Mouse (Mus musculus): Measurements from ENCODE around the gene Cep112. TPM values are rescaled to one million over a fixed set of nuclear protein-coding genes. Genes with fewer than 3 reads are reported as not detected.
"Not testable (repeated sequence)": the region's sequence is repeated elsewhere in the genome, so short reads cannot be mapped to it uniquely, and the experiment has no call there.

The Cep112 gene
- polyA plus RNA-seq, 1 experiment from 2014 or later, result 22.4 TPM

DNA sequence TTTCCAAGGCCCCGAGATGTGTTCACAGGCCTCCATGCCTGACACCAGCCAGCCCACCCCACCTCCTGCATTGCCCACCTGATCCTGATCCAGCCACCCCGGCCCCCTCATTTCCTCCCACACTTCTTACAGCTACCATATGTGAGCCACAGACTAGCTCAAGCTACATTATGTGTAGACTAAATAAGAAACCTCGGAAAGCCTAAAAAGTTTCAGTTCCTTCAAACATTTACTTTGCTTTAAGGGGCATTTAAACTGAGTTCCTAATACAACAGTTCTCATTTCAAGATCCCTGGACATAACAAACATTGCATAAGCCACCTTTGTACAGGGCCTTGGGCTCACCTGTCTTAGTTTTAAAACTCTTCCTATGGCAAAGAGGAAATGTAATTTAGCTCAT, 415.2 kb downstream of the Cep112 start:
- H3K27me3 ChIP-seq, result no peaks in the 10 kb centered on the region
- H3K4me1 ChIP-seq, result peaks cover 19% of the 10 kb centered on the region
- no peak overlapping the region for H3K4me2 ChIP-seq
- H3K9ac ChIP-seq, result no peak overlapping the region
- H3K4me3 ChIP-seq (replicated peaks), result no peak overlapping the region
- no peaks in the 10 kb centered on the region for H3K9me3 ChIP-seq
- no peak overlapping the region for H3K27ac ChIP-seq
- H3K36me3 ChIP-seq (replicated peaks), result no peaks in the 10 kb centered on the region
- WGBS, result 87% methylated on average over 3 of the region's 3 CpGs
- ATAC-seq (ENCODE audit: low FRiP score), result no peak

GRCm38 (mm10) chr11:108842765-108843164, 417.8 kb downstream of the Cep112 start:
- no peak overlapping the region for H3K4me3 ChIP-seq (replicated peaks)
- no peaks in the 10 kb centered on the region for H3K4me1 ChIP-seq
- H3K9me3 ChIP-seq, result no peaks in the 10 kb centered on the region
- ATAC-seq (ENCODE audit: low FRiP score), result no peak
- no peak overlapping the region for H3K9ac ChIP-seq
- no peak overlapping the region for H3K27ac ChIP-seq
- WGBS, result 40% methylated on average over 2 of the region's 2 CpGs
- H3K27me3 ChIP-seq, result no peaks in the 10 kb centered on the region
- H3K36me3 ChIP-seq (replicated peaks), result no peaks in the 10 kb centered on the region
- H3K4me2 ChIP-seq, result no peak overlapping the region

DNA sequence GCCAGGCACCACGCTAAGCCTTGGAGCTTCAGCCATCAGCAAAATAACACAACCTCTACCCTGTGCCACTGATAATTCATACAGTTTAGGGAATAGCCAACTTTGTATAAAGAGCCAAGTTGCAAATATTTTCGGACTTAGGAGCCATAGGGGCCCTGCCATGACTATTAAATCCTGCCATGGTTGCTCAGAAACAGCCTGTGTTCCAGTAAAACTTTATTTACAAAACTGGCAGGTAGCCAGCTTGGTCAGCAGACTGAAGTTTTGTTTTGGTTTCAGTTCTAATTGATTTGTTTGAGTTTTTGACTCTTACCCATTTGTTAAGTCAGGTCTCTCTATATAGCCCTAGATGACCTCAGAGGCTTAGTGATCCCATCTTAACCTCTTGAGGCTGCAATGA, 421.0 kb downstream of the Cep112 start:
- Histone ChIP-seq H3K4me3 (replicated peaks) (no peak overlapping the region), H3K4me2 (no peak overlapping the region), H3K9ac (no peak overlapping the region), H3K9me3 (no peaks in the 10 kb centered on the region), H3K27me3 (no peaks in the 10 kb centered on the region), H3K4me1 (no peaks in the 10 kb centered on the region), H3K36me3 (replicated peaks) (no peaks in the 10 kb centered on the region), H3K27ac (no peak overlapping the region)
- 70% methylated on average over 2 of the region's 2 CpGs for WGBS
- ATAC-seq (ENCODE audit: low FRiP score), result no peak

- Histone ChIP-seq H3K4me1 (no peaks in the 10 kb centered on the region), H3K9me3 (no peaks in the 10 kb centered on the region), H3K9ac (no peak overlapping the region), H3K27ac (no peak overlapping the region), H3K36me3 (replicated peaks) (no peaks in the 10 kb centered on the region), H3K4me3 (replicated peaks) (no peak overlapping the region), H3K27me3 (no peaks in the 10 kb centered on the region), H3K4me2 (no peak overlapping the region)
- no peak for ATAC-seq (ENCODE audit: low FRiP score)
- 95% methylated on average over 3 of the region's 3 CpGs for WGBS
These were observed 421.5 kb downstream of the Cep112 start for GRCm38 (mm10) chr11:108846479-108846878.

DNA sequence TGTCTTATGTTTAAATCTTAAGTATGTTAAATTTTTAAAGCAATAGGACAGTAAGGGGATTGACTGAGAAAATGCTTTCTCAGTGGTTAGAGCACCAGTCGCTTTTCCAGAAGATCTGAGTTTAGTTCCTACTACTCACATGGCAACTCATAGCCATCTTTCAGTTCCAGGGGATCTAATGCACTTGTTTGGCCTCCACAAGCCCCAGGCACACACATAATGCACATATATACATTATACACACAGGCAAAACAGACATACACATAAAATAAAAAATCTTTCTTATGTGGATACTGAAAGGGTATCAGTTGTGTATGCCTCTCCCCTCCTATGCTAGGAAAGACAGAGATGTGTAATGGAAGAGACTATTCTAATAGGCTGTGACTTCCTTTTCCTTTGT, 426.8 kb downstream of the Cep112 start:
- Histone ChIP-seq H3K4me2 (no peak overlapping the region), H3K27me3 (no peaks in the 10 kb centered on the region), H3K4me3 (replicated peaks) (no peak overlapping the region), H3K4me1 (no peaks in the 10 kb centered on the region), H3K36me3 (replicated peaks) (no peaks in the 10 kb centered on the region), H3K9me3 (no peaks in the 10 kb centered on the region), H3K9ac (no peak overlapping the region), H3K27ac (no peak overlapping the region)
- no peak for ATAC-seq (ENCODE audit: low FRiP score)
- 93% methylated on average over 1 of the region's 1 CpGs for WGBS

- WGBS, result 57% methylated on average over 6 of the region's 6 CpGs
These were observed 432.3 kb downstream of the Cep112 start for GRCm38 (mm10) chr11:108857254-108857653.

DNA sequence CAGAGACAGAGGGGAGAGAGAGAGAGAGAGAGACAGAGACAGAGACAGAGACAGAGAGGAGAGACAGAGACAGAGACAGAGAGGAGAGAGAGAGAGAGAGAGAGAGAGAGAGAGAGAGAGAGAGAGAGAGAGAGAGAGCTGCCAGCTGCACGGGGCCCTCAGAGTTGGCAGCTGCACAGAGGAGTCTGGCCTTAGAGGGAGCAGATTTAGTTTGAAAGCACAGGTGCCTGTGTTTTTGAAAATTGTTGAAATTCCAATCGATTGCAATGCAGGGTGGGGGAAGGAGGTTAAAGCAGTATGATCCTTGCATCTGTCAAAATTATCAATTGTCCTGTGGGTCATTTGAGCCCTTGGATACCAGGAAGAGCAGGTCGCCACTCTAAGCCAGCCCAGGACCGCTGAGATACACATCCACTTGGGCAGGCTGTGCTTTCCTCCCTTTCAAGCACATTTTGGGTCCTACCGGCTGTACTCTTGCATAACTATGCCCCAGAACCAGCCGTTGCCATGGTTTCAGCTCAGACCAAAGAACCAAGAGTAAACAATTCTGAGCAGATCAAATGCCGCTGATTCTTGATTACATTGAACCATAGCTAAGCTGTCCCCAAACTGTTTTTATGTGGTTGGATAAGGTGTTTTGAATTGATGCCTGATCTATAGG, 432.8 kb downstream of the Cep112 start:
- ATAC-seq (ENCODE audit: low FRiP score), result 0 out of 2 replicates have a peak, but pooled peaks have one; percentile 41
- 47% methylated on average over 7 of the region's 7 CpGs for WGBS
- Histone ChIP-seq H3K9me3 (no peaks in the 10 kb centered on the region), H3K4me2 (no peak overlapping the region), H3K36me3 (replicated peaks) (no peaks in the 10 kb centered on the region), H3K27me3 (no peaks in the 10 kb centered on the region), H3K4me1 (peaks cover 24% of the 10 kb centered on the region), H3K4me3 (replicated peaks) (no peak overlapping the region), H3K9ac (no peak overlapping the region), H3K27ac (0 out of 2 replicates have a peak overlapping the region, but pooled peaks have one; percentile 25)

More at GRCm38 (mm10) chr11:108857254-108857653, 432.3 kb downstream of the Cep112 start:
- Histone ChIP-seq H3K4me3 (replicated peaks) (no peak overlapping the region), H3K9me3 (no peaks in the 10 kb centered on the region), H3K27ac (no peak overlapping the region), H3K36me3 (replicated peaks) (no peaks in the 10 kb centered on the region), H3K4me2 (no peak overlapping the region), H3K27me3 (no peaks in the 10 kb centered on the region), H3K4me1 (peaks cover 20% of the 10 kb centered on the region), H3K9ac (no peak overlapping the region)
- ATAC-seq (ENCODE audit: low FRiP score), result no peak

DNA sequence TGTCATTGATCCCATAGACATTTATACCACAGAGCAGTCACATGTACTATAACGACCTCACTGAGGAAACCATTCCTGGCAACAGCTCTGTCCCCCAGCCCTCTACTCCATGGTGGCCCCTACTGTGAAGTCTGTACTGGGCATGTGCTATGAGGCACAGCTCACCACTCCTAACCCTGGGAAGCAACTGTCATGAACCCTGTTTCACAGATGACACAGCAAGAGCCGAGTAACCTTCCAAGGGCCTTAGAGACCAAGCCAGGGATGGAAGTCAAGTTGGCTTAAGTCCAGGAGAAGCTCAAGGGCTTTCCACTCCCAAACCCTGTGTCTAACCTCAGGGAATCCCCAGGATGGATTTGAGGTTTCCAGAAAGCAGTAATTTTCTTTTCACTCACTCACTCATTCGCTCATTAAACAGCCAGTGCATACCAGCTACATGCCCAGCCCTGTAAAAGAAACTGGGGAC, 433.4 kb downstream of the Cep112 start:
- Histone ChIP-seq H3K27me3 (no peaks in the 10 kb centered on the region), H3K4me1 (peaks cover 24% of the 10 kb centered on the region), H3K36me3 (replicated peaks) (no peaks in the 10 kb centered on the region), H3K27ac (0 out of 2 replicates have a peak overlapping the region, but pooled peaks have one; percentile 25), H3K9me3 (no peaks in the 10 kb centered on the region), H3K4me3 (replicated peaks) (no peak overlapping the region), H3K4me2 (no peak overlapping the region), H3K9ac (no peak overlapping the region)
- 73% methylated on average over 3 of the region's 3 CpGs for WGBS
- ATAC-seq (ENCODE audit: low FRiP score), result no peak

GRCm38 (mm10) chr11:108858846-108859245, 433.9 kb downstream of the Cep112 start:
- H3K36me3 ChIP-seq (replicated peaks), result no peaks in the 10 kb centered on the region
- no peak overlapping the region for H3K4me2 ChIP-seq
- no peak overlapping the region for H3K4me3 ChIP-seq (replicated peaks)
- H3K9ac ChIP-seq, result no peak overlapping the region
- H3K9me3 ChIP-seq, result no peaks in the 10 kb centered on the region
- no peak for ATAC-seq (ENCODE audit: low FRiP score)
- 89% methylated on average over 6 of the region's 6 CpGs for WGBS
- H3K27ac ChIP-seq, result no peak overlapping the region
- no peaks in the 10 kb centered on the region for H3K27me3 ChIP-seq
- H3K4me1 ChIP-seq, result peaks cover 24% of the 10 kb centered on the region

- Histone ChIP-seq H3K4me2 (no peak overlapping the region), H3K9ac (no peak overlapping the region), H3K27me3 (no peaks in the 10 kb centered on the region), H3K4me1 (peaks cover 22% of the 10 kb centered on the region), H3K27ac (no peak overlapping the region; the same call in 1 of the 2 replicates), H3K4me3 (replicated peaks) (no peak overlapping the region), H3K9me3 (no peaks in the 10 kb centered on the region), H3K36me3 (replicated peaks) (no peaks in the 10 kb centered on the region)
- no peak for ATAC-seq (ENCODE audit: low FRiP score)
- WGBS, result 47% methylated on average over 6 of the region's 6 CpGs
These were observed 437.4 kb downstream of the Cep112 start for GRCm38 (mm10) chr11:108862360-108862759.

GRCm38 (mm10) chr11:108865746-108866145, 440.8 kb downstream of the Cep112 start:
- Histone ChIP-seq H3K27me3 (no peaks in the 10 kb centered on the region), H3K9ac (no peak overlapping the region), H3K9me3 (no peaks in the 10 kb centered on the region), H3K36me3 (replicated peaks) (no peaks in the 10 kb centered on the region; the same call in 1 of the 2 replicates), H3K4me3 (replicated peaks) (no peak overlapping the region), H3K4me2 (no peak overlapping the region), H3K4me1 (peaks cover 7% of the 10 kb centered on the region; the same call in 1 of the 2 replicates), H3K27ac (no peak overlapping the region)
- WGBS, result 67% methylated on average over 8 of the region's 8 CpGs
- ATAC-seq (ENCODE audit: low FRiP score), result no peak

GRCm38 (mm10) chr11:108867538-108867937, 442.5 kb downstream of the Cep112 start:
- WGBS, result 94% methylated on average over 6 of the region's 6 CpGs
- Histone ChIP-seq H3K36me3 (replicated peaks) (no peaks in the 10 kb centered on the region; the same call in 1 of the 2 replicates), H3K9me3 (no peaks in the 10 kb centered on the region), H3K27ac (no peak overlapping the region), H3K27me3 (no peaks in the 10 kb centered on the region; the same call in 1 of the 2 replicates), H3K4me1 (peaks cover 2% of the 10 kb centered on the region; the same call in 1 of the 2 replicates), H3K9ac (no peak overlapping the region), H3K4me2 (no peak overlapping the region), H3K4me3 (replicated peaks) (no peak overlapping the region)
- no peak for ATAC-seq (ENCODE audit: low FRiP score)

DNA sequence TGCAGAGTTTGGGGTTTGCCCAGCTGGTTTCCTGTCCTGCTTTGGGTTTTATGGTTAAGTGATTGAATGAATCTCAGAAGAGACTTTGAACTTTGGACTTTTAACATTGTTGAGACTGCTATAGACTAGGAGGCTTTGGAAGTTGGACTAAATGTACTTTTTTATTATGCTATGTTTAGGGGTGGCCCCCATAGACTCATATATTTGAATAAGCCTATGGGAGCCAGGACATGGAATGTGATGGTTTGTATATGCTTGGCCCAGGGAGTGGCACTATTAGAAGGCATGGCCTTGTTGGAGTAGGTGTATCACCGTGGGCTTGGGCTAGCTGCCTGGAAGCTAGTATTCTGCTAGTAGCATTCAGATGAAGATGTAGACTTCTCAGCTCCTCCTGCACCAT, 446.3 kb downstream of the Cep112 start:
- ATAC-seq (ENCODE audit: low FRiP score); H3K4me1 ChIP-seq; H3K9ac ChIP-seq; H3K4me3 ChIP-seq (replicated peaks); H3K9me3 ChIP-seq; H3K27me3 ChIP-seq; H3K36me3 ChIP-seq (replicated peaks); H3K4me2 ChIP-seq; H3K27ac ChIP-seq: not testable (repeated sequence)
- 94% methylated on average over 1 of the region's 1 CpGs for WGBS

All from forebrain, embryonic 12.5 days (tissue).